Mouse (Mus musculus) stomach, embryonic 14.5 days (tissue): Measurements from ENCODE around the gene Hint1. TPM values are rescaled to one million over a fixed set of nuclear protein-coding genes. Genes with fewer than 3 reads are reported as not detected.

Experiments
- ATAC-seq: fragments of 200-750 bp; cut with Nextera tagmentation; 2 replicates; pipeline ENCODE4 v1.8.0; 2017; ENCODE audit warnings: low read depth, moderate TSS enrichment; ENCODE audit not compliant: insufficient number of reproducible peaks, insufficient read depth, low FRiP score
- H3K27ac ChIP-seq: fragments of 300-500 bp; sonication (generic); 2 replicates; pipeline ENCODE4 v1.5.1; 2014; ENCODE audit warnings: mild to moderate bottlenecking, low read length, moderate library complexity, mixed read lengths
- H3K27me3 ChIP-seq: fragments of 300-500 bp; sonication (generic); 2 replicates; pipeline ENCODE4 v1.6.1; 2014; ENCODE audit warnings: low read length, control low read depth, mixed read lengths; ENCODE audit not compliant: control insufficient read depth, insufficient read depth
- H3K36me3 ChIP-seq: fragments of 300-500 bp; sonication (generic); 2 replicates; pipeline ENCODE4 v1.6.1; 2014; ENCODE audit warnings: mild to moderate bottlenecking, control low read depth, low read length, moderate library complexity, mixed read lengths; ENCODE audit not compliant: control insufficient read depth, insufficient read depth
- H3K4me1 ChIP-seq: fragments of 300-500 bp; sonication (generic); 2 replicates; pipeline ENCODE4 v1.6.1; 2014; ENCODE audit warnings: low read length, control low read depth, mixed read lengths; ENCODE audit not compliant: control insufficient read depth, insufficient read depth
- H3K4me2 ChIP-seq: fragments of 300-500 bp; sonication (generic); replicated peaks from 2 replicates; pipeline ENCODE4 v1.6.1; 2014; ENCODE audit warnings: low read depth, low read length, control low read depth
- H3K4me3 ChIP-seq: fragments of 300-500 bp; sonication (generic); 2 replicates; pipeline ENCODE4 v1.5.1; 2014; ENCODE audit warnings: low read depth, low read length, control low read depth
- H3K9ac ChIP-seq: fragments of 300-500 bp; sonication (generic); replicated peaks from 2 replicates; pipeline ENCODE4 v1.6.1; 2014; ENCODE audit warnings: low read depth, mild to moderate bottlenecking, control low read depth, low read length, moderate library complexity, mixed read lengths
- H3K9me3 ChIP-seq: fragments of 300-500 bp; sonication (generic); 2 replicates; pipeline ENCODE4 v1.6.1; 2016; ENCODE audit warnings: low read depth, low read length, control low read depth; ENCODE audit not compliant: control insufficient read depth
- WGBS: fragments of 180-500 bp; shearing (Covaris S2); extraction: QIAGEN DNeasy Blood & Tissue Kit; methylation state at CpG from one replicate; pipeline ENCODE4 v1.1.7; 2014; 5-methylcytosine and 5-hydroxymethylcytosine counted together
- polyA plus RNA-seq: library from polyadenylated mRNA; unstranded; fragments of >200 nt; fragmentation: Nextera tagmentation; extraction: Ambion mirVana; gene quantifications from 2 replicates; pipeline ENCODE4 v1.2.1, GENCODE M21; 2014

Gene Hint1
- polyA plus RNA-seq, 1 experiment from 2014 or later, result 672 TPM

DNA sequence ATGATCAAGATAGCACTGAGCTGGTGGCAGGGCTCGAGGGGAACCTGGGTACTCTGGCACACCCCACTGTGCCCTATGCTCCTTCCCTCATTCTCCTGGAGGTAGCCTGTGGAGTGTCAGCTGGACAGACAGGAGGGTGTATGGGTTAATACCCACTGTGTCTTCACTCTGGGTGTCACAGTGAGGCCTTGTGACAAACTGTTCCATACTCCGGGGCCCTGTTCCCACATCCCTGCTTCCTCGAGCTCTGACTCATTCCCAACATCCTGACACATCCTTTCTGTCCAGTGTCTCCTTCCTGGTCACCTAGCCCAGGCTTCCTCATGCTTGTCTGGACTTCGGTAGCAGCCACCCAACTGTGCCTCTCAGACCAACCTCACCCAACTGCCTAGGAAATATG lies 40.3 kb downstream of the Hint1 start:
- Histone ChIP-seq H3K27ac (no peak overlapping the region), H3K9ac (no peak overlapping the region), H3K36me3 (peaks cover 22% of the 10 kb centered on the region), H3K4me2 (no peak overlapping the region), H3K9me3 (no peaks in the 10 kb centered on the region), H3K4me3 (no peak overlapping the region), H3K4me1 (peaks cover 11% of the 10 kb centered on the region; the same call in 1 of the 2 replicates), H3K27me3 (no peaks in the 10 kb centered on the region)
- WGBS, result 72% methylated on average over 4 of the region's 4 CpGs
- ATAC-seq, result no peak

DNA sequence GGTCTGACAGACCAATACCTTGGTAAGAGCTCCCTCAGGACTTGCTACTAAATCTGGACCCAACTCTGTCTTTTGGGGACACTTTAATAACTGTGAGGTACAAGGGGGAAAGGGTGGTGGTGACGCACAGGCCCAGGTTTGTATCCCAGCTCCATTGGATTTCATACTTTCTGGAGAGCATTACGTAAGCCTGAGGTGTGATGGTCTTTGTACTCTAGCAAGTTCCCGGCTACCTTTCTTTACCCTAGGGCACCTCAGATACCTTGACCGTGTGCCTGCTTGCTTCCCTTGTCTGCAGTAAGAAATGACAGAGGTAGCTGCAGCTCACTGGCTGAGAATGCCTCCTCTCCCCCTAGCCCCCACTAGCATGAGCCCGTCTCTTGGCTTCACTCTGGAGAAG lies 41.1 kb downstream of the Hint1 start:
- ATAC-seq, result no peak
- Histone ChIP-seq H3K36me3 (peaks cover 23% of the 10 kb centered on the region), H3K9me3 (no peaks in the 10 kb centered on the region), H3K4me2 (no peak overlapping the region), H3K27ac (no peak overlapping the region), H3K27me3 (no peaks in the 10 kb centered on the region), H3K4me3 (no peak overlapping the region), H3K4me1 (peaks cover 11% of the 10 kb centered on the region; the same call in 1 of the 2 replicates), H3K9ac (no peak overlapping the region)
- WGBS, result 81% methylated on average over 5 of the region's 5 CpGs

DNA sequence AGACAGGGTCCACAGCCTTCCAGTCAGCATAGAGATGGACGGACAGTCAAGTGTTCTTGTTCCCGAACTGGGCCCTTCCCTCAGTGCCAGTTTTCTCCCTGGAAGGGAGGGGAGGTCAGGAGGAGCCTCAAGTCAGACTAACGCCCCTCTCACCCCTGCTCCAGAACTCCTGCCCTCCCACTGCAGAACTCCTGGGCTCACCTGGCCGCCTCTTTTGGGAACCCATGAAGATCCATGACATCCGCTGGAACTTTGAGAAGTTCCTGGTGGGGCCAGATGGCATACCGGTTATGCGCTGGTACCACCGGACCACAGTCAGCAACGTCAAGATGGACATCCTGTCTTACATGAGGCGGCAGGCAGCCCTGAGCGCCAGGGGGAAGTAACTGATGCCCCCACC lies 43.1 kb downstream of the Hint1 start:
- 93% methylated on average over 11 of the region's 11 CpGs for WGBS
- no peak overlapping the region for H3K9ac ChIP-seq
- peaks cover 26% of the 10 kb centered on the region for H3K36me3 ChIP-seq
- H3K4me1 ChIP-seq, result no peaks in the 10 kb centered on the region
- H3K9me3 ChIP-seq, result no peaks in the 10 kb centered on the region
- no peak overlapping the region for H3K4me2 ChIP-seq
- ATAC-seq, result no peak
- H3K27me3 ChIP-seq, result no peaks in the 10 kb centered on the region
- no peak overlapping the region for H3K27ac ChIP-seq
- H3K4me3 ChIP-seq, result no peak overlapping the region

DNA sequence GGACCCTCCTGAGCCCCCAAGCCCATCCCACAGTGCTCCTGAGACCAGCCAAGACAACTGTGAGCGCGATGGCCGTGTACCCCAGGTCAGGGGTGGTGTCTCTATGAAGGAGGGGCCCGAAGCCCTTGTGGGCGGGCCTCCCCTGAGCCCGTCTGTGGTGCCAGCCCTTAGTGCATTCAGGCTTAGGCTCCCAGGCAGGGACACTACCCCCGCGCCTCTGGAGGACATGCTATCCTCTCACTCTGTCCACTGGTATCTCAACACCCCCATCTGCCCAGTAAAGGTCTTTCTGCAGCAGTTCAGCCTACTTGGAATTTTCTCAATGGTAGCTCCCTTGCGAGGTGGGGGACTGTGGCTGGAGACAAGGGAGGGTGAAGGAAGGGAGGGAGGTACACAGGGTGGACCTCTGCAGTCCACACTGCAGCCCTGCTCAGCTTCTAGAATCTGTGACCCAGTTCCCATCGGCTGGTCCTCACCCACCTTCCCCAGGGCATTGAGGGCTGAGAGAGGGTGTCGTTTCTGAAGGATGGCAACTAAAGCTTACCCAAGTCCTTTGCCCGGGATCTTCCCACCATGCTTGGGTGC lies 44.0 kb downstream of the Hint1 start:
- WGBS, result 90% methylated on average over 12 of the region's 12 CpGs
- H3K9me3 ChIP-seq, result no peaks in the 10 kb centered on the region
- H3K36me3 ChIP-seq, result peaks cover 35% of the 10 kb centered on the region

GRCm38 (mm10) chr11:54911201-54911600 lies 45.0 kb downstream of the Hint1 start:
- Histone ChIP-seq H3K4me1 (no peaks in the 10 kb centered on the region), H3K9me3 (no peaks in the 10 kb centered on the region), H3K27ac (no peak overlapping the region), H3K9ac (no peak overlapping the region), H3K27me3 (no peaks in the 10 kb centered on the region), H3K4me3 (no peak overlapping the region), H3K36me3 (peaks cover 37% of the 10 kb centered on the region), H3K4me2 (no peak overlapping the region)
- ATAC-seq, result no peak
- 96% methylated on average over 3 of the region's 3 CpGs for WGBS

More for the DNA sequence above, 44.0 kb downstream of the Hint1 start:
- Histone ChIP-seq H3K9ac (no peak overlapping the region), H3K27ac (no peak overlapping the region), H3K27me3 (no peaks in the 10 kb centered on the region), H3K4me1 (no peaks in the 10 kb centered on the region), H3K4me2 (no peak overlapping the region), H3K4me3 (no peak overlapping the region)
- no peak for ATAC-seq

DNA sequence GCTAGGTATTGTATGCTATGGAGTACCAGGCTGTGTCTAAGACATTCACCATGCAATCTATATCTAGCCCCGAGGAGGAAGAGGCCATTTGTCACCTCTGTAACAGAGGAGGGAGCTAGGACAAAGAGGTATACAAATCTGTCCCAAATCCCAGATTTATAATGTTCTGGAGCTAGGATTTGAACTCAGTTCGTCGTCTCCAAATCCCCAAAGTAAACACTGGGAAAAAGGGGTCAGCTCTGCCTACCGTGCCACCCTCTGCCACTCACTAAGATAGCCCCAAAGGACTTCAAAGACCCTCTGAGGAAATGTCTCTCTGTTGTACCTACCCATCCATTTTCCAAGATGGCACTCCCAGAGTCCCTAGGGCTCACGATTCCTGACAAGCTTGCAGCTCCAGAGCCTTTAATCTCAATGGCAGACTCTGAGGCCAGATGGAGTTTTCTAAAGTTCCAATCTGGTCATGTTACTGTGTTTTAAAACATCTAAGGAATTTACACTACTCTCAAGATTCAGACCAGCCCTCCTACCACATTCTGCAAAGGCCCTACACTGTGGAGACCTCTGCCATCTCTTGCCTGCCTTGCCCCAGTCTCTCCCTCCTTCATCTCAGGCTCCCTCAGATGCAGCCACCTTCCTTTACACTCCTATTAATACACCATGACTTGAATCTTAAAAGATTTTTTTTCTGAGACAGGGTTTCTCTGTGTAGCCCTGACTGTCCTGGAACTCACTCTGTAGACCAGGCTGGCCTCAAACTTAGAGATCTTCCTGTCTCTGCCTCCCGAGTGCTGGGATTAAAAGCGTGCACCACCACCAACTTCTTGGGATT lies 45.7 kb downstream of the Hint1 start:
- Histone ChIP-seq H3K4me3 (no peak overlapping the region), H3K4me2 (no peak overlapping the region), H3K9ac (no peak overlapping the region), H3K9me3 (no peaks in the 10 kb centered on the region), H3K36me3 (peaks cover 38% of the 10 kb centered on the region), H3K27me3 (no peaks in the 10 kb centered on the region), H3K27ac (no peak overlapping the region), H3K4me1 (no peaks in the 10 kb centered on the region)
- WGBS, result 73% methylated on average over 7 of the region's 7 CpGs
- no peak for ATAC-seq

DNA sequence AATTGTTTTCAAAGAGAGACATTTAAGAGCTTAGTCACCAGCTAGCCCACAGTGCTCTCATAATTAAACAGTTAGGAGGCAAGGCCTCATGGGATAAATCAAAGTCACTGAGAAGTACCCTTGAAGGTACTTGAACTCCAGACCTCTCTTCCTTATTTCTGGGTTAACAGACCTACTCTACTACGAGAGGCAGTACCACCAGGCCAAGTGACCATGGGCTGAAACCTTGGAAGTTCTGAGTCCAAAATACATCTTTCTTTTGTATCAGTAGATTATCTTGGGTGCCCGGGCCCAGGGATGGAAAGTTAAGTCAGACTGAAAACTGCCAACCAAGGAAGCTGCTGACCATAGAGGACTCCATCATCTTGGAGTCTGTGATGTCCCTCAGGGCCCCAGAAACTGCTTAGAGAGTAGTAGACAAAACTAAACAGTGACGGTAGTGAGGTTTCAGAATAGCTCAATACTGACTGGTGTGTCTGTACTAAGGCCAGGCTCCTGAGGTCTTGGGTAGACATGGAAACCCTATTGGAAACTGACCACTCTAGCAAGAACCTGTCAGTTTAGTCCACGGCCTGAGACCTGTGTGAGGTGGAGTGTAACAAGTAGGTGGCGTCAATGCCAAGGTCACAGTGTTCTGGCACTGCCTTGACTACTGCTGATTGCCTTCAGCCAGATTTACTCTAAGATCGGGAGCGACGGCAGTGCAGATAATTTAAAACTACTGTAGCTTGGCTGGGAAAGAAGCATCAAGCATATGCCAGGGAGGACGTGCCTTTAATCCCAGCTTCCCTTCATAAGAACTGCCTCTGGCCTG lies 46.5 kb downstream of the Hint1 start:
- WGBS, result 83% methylated on average over 9 of the region's 9 CpGs

DNA sequence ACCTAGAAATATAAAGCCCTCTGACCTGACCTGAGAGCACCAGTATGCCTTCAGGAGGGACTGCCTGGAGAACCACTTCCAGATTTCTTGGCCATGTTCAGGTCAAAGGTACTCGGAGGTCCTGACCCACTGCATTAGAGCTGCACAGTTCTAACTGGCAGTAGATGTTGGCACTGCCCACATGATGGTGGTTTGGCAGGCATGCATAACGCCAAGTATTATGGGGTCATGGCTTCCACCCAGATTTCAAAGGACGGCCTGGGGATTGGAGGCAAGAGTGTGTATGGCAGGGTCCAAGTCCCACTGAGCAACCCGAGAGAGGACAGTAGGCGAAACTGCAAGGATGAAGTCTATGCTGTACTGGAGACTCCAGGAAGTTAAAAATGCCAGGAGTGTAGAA lies 47.7 kb downstream of the Hint1 start:
- Histone ChIP-seq H3K4me2 (no peak overlapping the region), H3K4me1 (no peaks in the 10 kb centered on the region), H3K9me3 (no peaks in the 10 kb centered on the region), H3K36me3 (peaks cover 52% of the 10 kb centered on the region), H3K4me3 (no peak overlapping the region), H3K27ac (no peak overlapping the region), H3K9ac (no peak overlapping the region), H3K27me3 (no peaks in the 10 kb centered on the region)
- ATAC-seq, result no peak
- WGBS, result 93% methylated on average over 5 of the region's 5 CpGs

More for the DNA sequence above, 46.5 kb downstream of the Hint1 start:
- H3K27me3 ChIP-seq, result no peaks in the 10 kb centered on the region
- H3K4me1 ChIP-seq, result no peaks in the 10 kb centered on the region
- H3K9me3 ChIP-seq, result no peaks in the 10 kb centered on the region
- no peak overlapping the region for H3K4me3 ChIP-seq
- ATAC-seq, result no peak
- H3K27ac ChIP-seq, result no peak overlapping the region
- no peak overlapping the region for H3K4me2 ChIP-seq
- peaks cover 46% of the 10 kb centered on the region for H3K36me3 ChIP-seq
- no peak overlapping the region for H3K9ac ChIP-seq
